17 mouse cellular contexts compared by ENCODE assay signal in genomic region chr16:91685526-91685925, GRCm38 (mm10). TPM values are rescaled to one million over a fixed set of nuclear protein-coding genes. Genes with fewer than 3 reads are reported as not detected.
A peak's percentile ranks its signal among the peaks of the same experiment; 100 is the strongest.
DNase-seq lines count a peak whose midpoint lies in the region; ATAC-seq lines count a peak whose summit lies in the region.
"Had no signal": no experiment of that assay in that cellular context is flagged by ENCODE, and none has a peak within 500 bp of the region (broad histone marks: within the 10 kb centered on the region; RNA-seq: fewer than 3 reads in every experiment).

No protein-coding gene starts in this region.

- peaks cover 50% of the 10 kb centered on the region for H3K4me1 ChIP-seq in erythroblast, embryonic 14.5 days (ENCODE audit: control insufficient read depth)
- peaks cover 11% of the 10 kb centered on the region; the same call in 1 of the 2 replicates for H3K4me1 ChIP-seq in heart, embryonic 10.5 days

- H3K36me3 ChIP-seq in erythroblast, embryonic 14.5 days (ENCODE audit: control insufficient read depth), result peaks cover 73% of the 10 kb centered on the region
- H3K36me3 ChIP-seq in macrophage (ENCODE audit: inconsistent target), result peaks cover 11% of the 10 kb centered on the region; the same call in 1 of the 2 replicates
- H3K36me3 ChIP-seq in heart, embryonic 10.5 days, result peaks cover 54% of the 10 kb centered on the region

- peak; percentile 89 for DNase-seq in A20 (ENCODE audit: low read depth, low spot score)
- peak; percentile 52 for DNase-seq in c-Kit-positive CD71-negative TER-119-negative erythroid progenitor cells, embryonic 14.5 days (ENCODE audit: low read depth)
- DNase-seq in kidney, postnatal 25 days, result no peak
- no peak for DNase-seq in cerebellum, postnatal 4 days (ENCODE audit: low spot score in 2 of 2)
- DNase-seq in heart, embryonic 10.5 days (ENCODE audit: low spot score), result no peak
- DNase-seq: cerebellum, adult 11 months; gastrocnemius, postnatal 25 days; layer of hippocampus, postnatal 36 days; thymus, adult 18-20 months had no signal

- 15% methylated on average over 5 of the region's 5 CpGs for WGBS in macrophage (ENCODE audit: missing documents)
- 86% methylated on average over 5 of the region's 5 CpGs for WGBS in heart, embryonic 10.5 days

- no peaks in the 10 kb centered on the region; the same call in 1 of the 2 replicates for H3K79me2 ChIP-seq in macrophage (ENCODE audit: inconsistent target)

- H3K27me3 ChIP-seq in erythroblast, embryonic 14.5 days (ENCODE audit: control insufficient read depth), result no peaks in the 10 kb centered on the region
- H3K27me3 ChIP-seq in heart, embryonic 10.5 days (ENCODE audit: insufficient read depth, poor library complexity, severe bottlenecking), result no peaks in the 10 kb centered on the region
- H3K27me3 ChIP-seq: embryonic facial prominence, embryonic 12.5 days; forebrain, embryonic 15.5 days; heart, embryonic 15.5 days; midbrain, embryonic 13.5 days had no signal

- no peaks in the 10 kb centered on the region for H3K9me3 ChIP-seq in erythroblast, embryonic 14.5 days (ENCODE audit: control insufficient read depth, low read length)
- no peaks in the 10 kb centered on the region for H3K9me3 ChIP-seq in heart, embryonic 10.5 days
- H3K9me3 ChIP-seq: embryonic facial prominence, embryonic 12.5 days; forebrain, embryonic 15.5 days; heart, embryonic 15.5 days; midbrain, embryonic 13.5 days had no signal

- ATAC-seq in erythroblast, adult 5-6 weeks (replicated peaks; ENCODE audit: low FRiP score, poor library complexity, severe bottlenecking), result no peak
- ATAC-seq: forebrain, embryonic 15.5 days; midbrain, embryonic 13.5 days had no signal

- H3K27ac ChIP-seq in macrophage, result 0 out of 2 replicates have a peak overlapping the region, but pooled peaks have one; percentile 4
- no peak overlapping the region for H3K27ac ChIP-seq in heart, embryonic 10.5 days
- H3K27ac ChIP-seq: embryonic facial prominence, embryonic 12.5 days; forebrain, embryonic 15.5 days; heart, embryonic 15.5 days; hindbrain, embryonic 14.5 days; midbrain, embryonic 13.5 days had no signal

- peak overlapping the region; percentile 6 for H3K4me3 ChIP-seq in erythroblast, embryonic 14.5 days (replicated peaks)
- no peak overlapping the region for H3K4me3 ChIP-seq in macrophage (ENCODE audit: inconsistent target)
- no peak overlapping the region for H3K4me3 ChIP-seq in heart, embryonic 10.5 days
- H3K4me3 ChIP-seq: embryonic facial prominence, embryonic 12.5 days; forebrain, embryonic 15.5 days; heart, embryonic 15.5 days; midbrain, embryonic 13.5 days had no signal

RNA-seq across cellular contexts. Expression of gene Donson, which starts 3.0 kb away (rescaled TPM):
- 6.7 and 6.9 TPM in 2 replicates for polyA plus RNA-seq in erythroblast, embryonic 14.5 days (2012)
- 17.3 and 43.0 TPM in 2 replicates for total RNA-seq in erythroblast, adult 5-6 weeks (2015; ENCODE audit: low replicate concordance)
- total RNA-seq in erythroblast, adult 5-6 weeks (2017; ENCODE audit: low replicate concordance), result 44.7 and 97.2 TPM in 2 replicates
- total RNA-seq in macrophage (2018; cell fraction: chromatin; rRNA removed), result 10 to 100 TPM in 25 of 26 experiments, 1 to 10 TPM in 1; 9.4 to 66.4 (median 28.6) TPM
- 1 to 10 TPM; 2.9 to 7.8 (median 4.6) TPM for total RNA-seq in macrophage (2018; cell fraction: cytosol; rRNA removed)
- total RNA-seq in macrophage (2018; cell fraction: nucleus; rRNA removed), result 10 to 100 TPM in 25 of 26 experiments, 1 to 10 TPM in 1; 9.2 to 45.4 (median 20.3) TPM
- polyA plus RNA-seq in macrophage (2018), result 4.9 to 12.7 TPM (median 6.0 TPM) in 3 replicates
- polyA plus RNA-seq in heart, embryonic 10.5 days (2016; fragmentation: Nextera tagmentation; extraction: Ambion mirVana), result 20.7 and 30.3 TPM in 2 replicates

RNA-seq across cellular contexts. Expression of gene Son, which starts 38.2 kb away (rescaled TPM):
- polyA plus RNA-seq in erythroblast, embryonic 14.5 days (2012), result 3.8 and 4.7 TPM in 2 replicates
- 240 and 267 TPM in 2 replicates for total RNA-seq in erythroblast, adult 5-6 weeks (2015; ENCODE audit: low replicate concordance)
- total RNA-seq in erythroblast, adult 5-6 weeks (2017; ENCODE audit: low replicate concordance), result 214 and 284 TPM in 2 replicates
- total RNA-seq in macrophage (2018; cell fraction: chromatin; rRNA removed), result 1,000 to 10,000 TPM; 1,105 to 1,850 (median 1,369) TPM
- 100 to 1,000 TPM; 104 to 207 (median 153) TPM for total RNA-seq in macrophage (2018; cell fraction: cytosol; rRNA removed)
- total RNA-seq in macrophage (2018; cell fraction: nucleus; rRNA removed), result 100 to 1,000 TPM; 611 to 930 (median 720) TPM
- 164 to 188 TPM (median 188 TPM) in 3 replicates for polyA plus RNA-seq in macrophage (2018)
- polyA plus RNA-seq in heart, embryonic 10.5 days (2016; fragmentation: Nextera tagmentation; extraction: Ambion mirVana), result 79.3 and 93.6 TPM in 2 replicates

RNA-seq across cellular contexts. Expression of gene Gart, which starts 38.8 kb away (rescaled TPM):
- 25.0 and 27.4 TPM in 2 replicates for polyA plus RNA-seq in erythroblast, embryonic 14.5 days (2012)
- 30.5 and 37.1 TPM in 2 replicates for total RNA-seq in erythroblast, adult 5-6 weeks (2015; ENCODE audit: low replicate concordance)
- total RNA-seq in erythroblast, adult 5-6 weeks (2017; ENCODE audit: low replicate concordance), result 30.8 and 49.3 TPM in 2 replicates
- 10 to 100 TPM in 24 of 26 experiments, 1 to 10 TPM in 2; 4.2 to 55.6 (median 24.0) TPM for total RNA-seq in macrophage (2018; cell fraction: chromatin; rRNA removed)
- total RNA-seq in macrophage (2018; cell fraction: cytosol; rRNA removed), result 10 to 100 TPM; 20.1 to 46.3 (median 32.6) TPM
- 10 to 100 TPM; 12.5 to 83.1 (median 29.6) TPM for total RNA-seq in macrophage (2018; cell fraction: nucleus; rRNA removed)
- 25.7 to 72.6 TPM (median 28.7 TPM) in 3 replicates for polyA plus RNA-seq in macrophage (2018)
- polyA plus RNA-seq in heart, embryonic 10.5 days (2016; fragmentation: Nextera tagmentation; extraction: Ambion mirVana), result 125 and 144 TPM in 2 replicates

RNA-seq across cellular contexts. Expression of gene Cryzl1, which starts 43.2 kb away (rescaled TPM):
- polyA plus RNA-seq in erythroblast, embryonic 14.5 days (2012), result 0.28 and 0.30 TPM in 2 replicates
- total RNA-seq in erythroblast, adult 5-6 weeks (2015; ENCODE audit: low replicate concordance), result 21.5 and 55.1 TPM in 2 replicates
- total RNA-seq in erythroblast, adult 5-6 weeks (2017; ENCODE audit: low replicate concordance), result 17.7 and 40.7 TPM in 2 replicates
- total RNA-seq in macrophage (2018; cell fraction: chromatin; rRNA removed), result 100 to 1,000 TPM in 18 of 26 experiments, 10 to 100 TPM in 8; 44.0 to 223 (median 146) TPM
- total RNA-seq in macrophage (2018; cell fraction: cytosol; rRNA removed), result 10 to 100 TPM; 19.9 to 43.7 (median 29.3) TPM
- 100 to 1,000 TPM in 9 of 26 experiments, 10 to 100 TPM in 17; 26.2 to 117 (median 76.2) TPM for total RNA-seq in macrophage (2018; cell fraction: nucleus; rRNA removed)
- 20.6 to 32.6 TPM (median 28.8 TPM) in 3 replicates for polyA plus RNA-seq in macrophage (2018)
- polyA plus RNA-seq in heart, embryonic 10.5 days (2016; fragmentation: Nextera tagmentation; extraction: Ambion mirVana), result 58.0 and 60.3 TPM in 2 replicates

RNA-seq across cellular contexts. Expression of gene Itsn1, which starts 43.6 kb away (rescaled TPM):
- polyA plus RNA-seq in erythroblast, embryonic 14.5 days (2012), result 31.5 and 32.6 TPM in 2 replicates
- total RNA-seq in erythroblast, adult 5-6 weeks (2015; ENCODE audit: low replicate concordance), result 413 and 554 TPM in 2 replicates
- total RNA-seq in erythroblast, adult 5-6 weeks (2017; ENCODE audit: low replicate concordance), result 1,329 and 2,083 TPM in 2 replicates
- 1,000 to 10,000 TPM in 4 of 26 experiments, 100 to 1,000 TPM in 22; 245 to 1,209 (median 812) TPM for total RNA-seq in macrophage (2018; cell fraction: chromatin; rRNA removed)
- total RNA-seq in macrophage (2018; cell fraction: cytosol; rRNA removed), result 100 to 1,000 TPM in 15 of 26 experiments, 10 to 100 TPM in 11; 71.9 to 143 (median 110) TPM
- total RNA-seq in macrophage (2018; cell fraction: nucleus; rRNA removed), result 100 to 1,000 TPM; 117 to 554 (median 234) TPM
- polyA plus RNA-seq in macrophage (2018), result 89.5 to 216 TPM (median 138 TPM) in 3 replicates
- polyA plus RNA-seq in heart, embryonic 10.5 days (2016; fragmentation: Nextera tagmentation; extraction: Ambion mirVana), result 26.0 and 26.5 TPM in 2 replicates

Comparison
In these comparisons a context has a peak if more than half of its experiments do, and no peak if none do; other contexts are left out.
1. DNase-seq: peak in A20 (single experiment) and c-Kit-positive CD71-negative TER-119-negative erythroid progenitor cells, embryonic 14.5 days (single experiment); none in kidney, postnatal 25 days (0 of 2), cerebellum, postnatal 4 days (0 of 2) and heart, embryonic 10.5 days (single experiment).
2. RNA of gene Son, which starts 38.2 kb away (polyA plus RNA-seq): 164 to 188 TPM in macrophage and 79.3 to 93.6 TPM in heart, embryonic 10.5 days; 3.8 to 4.7 TPM in erythroblast, embryonic 14.5 days; every median in the first group is over 10 times any median in the second.